7 mouse cellular contexts compared by ENCODE assay signal in the genomic region with DNA sequence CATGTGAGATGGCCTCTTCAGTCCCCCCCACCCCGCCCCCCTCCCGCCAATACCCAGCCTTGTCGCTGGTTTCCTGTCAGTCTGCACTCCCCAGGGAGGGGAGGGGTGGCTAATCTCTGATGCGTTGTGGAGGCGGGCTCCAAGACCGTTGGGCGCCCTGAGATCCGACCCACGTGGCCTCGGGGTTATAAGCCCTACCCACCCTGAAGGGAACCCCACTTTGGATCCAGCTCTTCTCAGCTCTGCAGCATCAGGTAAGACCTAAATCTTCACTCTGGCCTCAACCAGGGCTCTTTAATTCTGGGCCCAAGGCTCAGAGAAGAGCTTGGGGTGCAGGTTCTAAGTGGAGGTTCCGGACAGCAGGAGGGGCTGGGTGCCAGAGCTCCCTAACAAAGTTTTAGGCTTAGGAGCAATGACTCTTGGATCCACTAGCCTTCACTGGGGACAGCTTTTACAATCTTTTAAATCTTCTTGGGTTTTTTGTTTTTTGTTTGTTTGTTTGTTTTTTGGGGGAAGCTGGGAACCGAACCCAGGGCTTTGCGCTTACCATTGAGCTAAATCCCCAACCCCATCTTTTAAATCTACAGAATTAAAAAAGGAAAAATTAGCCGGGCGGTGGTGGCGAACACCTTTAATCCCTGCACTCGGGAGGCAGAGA. TPM values are rescaled to one million over a fixed set of nuclear protein-coding genes. Genes with fewer than 3 reads are reported as not detected.
DNase-seq lines count a peak whose midpoint lies in the region.

No protein-coding gene starts in this region.

- WGBS in macrophage (ENCODE audit: missing documents), result under 1% methylated on average over 17 of the region's 17 CpGs

- H3K27ac ChIP-seq in macrophage, result peak overlapping the region; percentile 99

- intact Hi-C loops in heart, postnatal 36 days (cut with DNase I), result no loop called here

- H3K36me3 ChIP-seq in macrophage (ENCODE audit: inconsistent target), result no peaks in the 10 kb centered on the region

- peak overlapping the region; percentile 97 for H3K4me3 ChIP-seq in macrophage (ENCODE audit: inconsistent target)

- peaks cover 59% of the 10 kb centered on the region for H3K79me2 ChIP-seq in macrophage (ENCODE audit: inconsistent target)

- peak; percentile 52 for DNase-seq in right cerebral cortex, postnatal 14 days
- no peak for DNase-seq in right cerebral cortex, postnatal 25 days
- peak; percentile 97 for DNase-seq in c-Kit-positive CD71-negative TER-119-negative erythroid progenitor cells, embryonic 14.5 days (ENCODE audit: low read depth)
- DNase-seq in heart, postnatal 36 days, result peak; percentile 42 to 53
- peak; percentile 96 to 99 for DNase-seq in thymus, postnatal 36 days
- DNase-seq in right cerebral cortex, postnatal 4 days, result no peak

RNA-seq across cellular contexts. Expression of gene Tspoap1, which starts 4.9 kb away (rescaled TPM):
- total RNA-seq in heart, postnatal 36 days (2021), result under 1 TPM in 1 of 2 experiments, not detected in 1; 0.08 TPM
- 100 to 1,000 TPM in 17 of 26 experiments, 10 to 100 TPM in 9; 37.2 to 460 (median 156) TPM for total RNA-seq in macrophage (2018; cell fraction: chromatin; rRNA removed)
- 10 to 100 TPM in 2 of 26 experiments, 1 to 10 TPM in 15, under 1 TPM in 9; 0.56 to 16.9 (median 1.2) TPM for total RNA-seq in macrophage (2018; cell fraction: cytosol; rRNA removed)
- total RNA-seq in macrophage (2018; cell fraction: nucleus; rRNA removed), result 100 to 1,000 TPM in 4 of 26 experiments, 10 to 100 TPM in 22; 16.3 to 153 (median 46.3) TPM
- polyA plus RNA-seq in macrophage (2018), result 0.82 to 1.7 TPM (median 1.6 TPM) in 3 replicates

RNA-seq across cellular contexts. Expression of gene Supt4a, which starts 18.1 kb away (rescaled TPM):
- 10 to 100 TPM; 46.5 to 55.3 TPM for total RNA-seq in heart, postnatal 36 days (2021)
- 10 to 100 TPM in 14 of 26 experiments, 1 to 10 TPM in 12; 2.1 to 21.4 (median 10.3) TPM for total RNA-seq in macrophage (2018; cell fraction: chromatin; rRNA removed)
- 100 to 1,000 TPM in 5 of 26 experiments, 10 to 100 TPM in 21; 65.1 to 109 (median 81.3) TPM for total RNA-seq in macrophage (2018; cell fraction: cytosol; rRNA removed)
- total RNA-seq in macrophage (2018; cell fraction: nucleus; rRNA removed), result 10 to 100 TPM in 25 of 26 experiments, 1 to 10 TPM in 1; 9.1 to 39.1 (median 27.6) TPM
- polyA plus RNA-seq in macrophage (2018), result 69.4 to 113 TPM (median 85.3 TPM) in 3 replicates

RNA-seq across cellular contexts. Expression of gene Mpo, which starts 37.9 kb away (rescaled TPM):
- total RNA-seq in heart, postnatal 36 days (2021), result not detected
- total RNA-seq in macrophage (2018; cell fraction: chromatin; rRNA removed), result under 1 TPM in 1 of 26 experiments, not detected in 25; 0.29 TPM
- total RNA-seq in macrophage (2018; cell fraction: cytosol; rRNA removed), result 1 to 10 TPM in 2 of 26 experiments, under 1 TPM in 20, not detected in 4; 0.07 to 1.3 (median 0.37) TPM
- 1 to 10 TPM in 2 of 26 experiments, under 1 TPM in 10, not detected in 14; 0.18 to 2.7 (median 0.68) TPM for total RNA-seq in macrophage (2018; cell fraction: nucleus; rRNA removed)
- 0.19 to 2.7 TPM (median 1.0 TPM) in 3 replicates for polyA plus RNA-seq in macrophage (2018)

Comparison
In these comparisons a context has a peak if more than half of its experiments do, and no peak if none do; other contexts are left out.
1. DNase-seq: peak in right cerebral cortex, postnatal 14 days (single experiment), c-Kit-positive CD71-negative TER-119-negative erythroid progenitor cells, embryonic 14.5 days (single experiment), heart, postnatal 36 days (2 of 2) and thymus, postnatal 36 days (2 of 2); none in right cerebral cortex, postnatal 25 days (single experiment) and right cerebral cortex, postnatal 4 days (single experiment).